Mouse (Mus musculus) common myeloid progenitor, adult 5-6 weeks (primary cell): Measurements from ENCODE around the gene Dcdc2b. TPM values are rescaled to one million over a fixed set of nuclear protein-coding genes. Genes with fewer than 3 reads are reported as not detected.

Experiments used
- ATAC-seq: replicated peaks from 2 replicates; pipeline ENCODE4 v1.8.0; 2016; ENCODE audit warnings: low read depth, mild to moderate bottlenecking, moderate TSS enrichment, inconsistent platforms; ENCODE audit not compliant: poor library complexity, severe bottlenecking
- total RNA-seq: library from RNA; stranded (forward); fragments of 200-1000, 187-1606 nt; gene quantifications from 2 replicates; pipeline ENCODE4 v1.2.3, GENCODE M21; 2017

Gene Dcdc2b
- total RNA-seq, result not detected in 2 replicates

DNA sequence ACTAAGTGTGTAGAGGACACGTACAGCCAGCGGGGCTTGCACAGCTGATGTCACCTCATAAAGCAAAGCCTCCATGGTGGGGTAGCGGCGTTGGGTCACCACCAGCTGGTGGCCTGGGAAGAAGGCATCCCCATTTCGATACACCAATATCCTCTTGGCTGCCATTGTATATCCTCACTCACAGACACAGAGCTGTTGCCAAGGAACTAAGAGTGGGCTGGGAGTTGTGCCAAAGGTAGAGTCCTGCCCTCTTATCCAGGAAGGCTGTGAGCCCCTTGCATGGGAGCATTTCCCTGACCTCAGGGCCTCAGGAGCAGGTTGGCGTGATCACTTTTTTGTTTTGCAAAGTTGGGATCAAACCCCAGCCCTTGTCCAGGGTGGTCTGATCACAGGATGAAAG is at the start of gene Dcdc2b:
Dcdc2b (minus strand) TSS at position 165 of the 400 bp plus-strand sequence.
- ATAC-seq, result no peak

DNA sequence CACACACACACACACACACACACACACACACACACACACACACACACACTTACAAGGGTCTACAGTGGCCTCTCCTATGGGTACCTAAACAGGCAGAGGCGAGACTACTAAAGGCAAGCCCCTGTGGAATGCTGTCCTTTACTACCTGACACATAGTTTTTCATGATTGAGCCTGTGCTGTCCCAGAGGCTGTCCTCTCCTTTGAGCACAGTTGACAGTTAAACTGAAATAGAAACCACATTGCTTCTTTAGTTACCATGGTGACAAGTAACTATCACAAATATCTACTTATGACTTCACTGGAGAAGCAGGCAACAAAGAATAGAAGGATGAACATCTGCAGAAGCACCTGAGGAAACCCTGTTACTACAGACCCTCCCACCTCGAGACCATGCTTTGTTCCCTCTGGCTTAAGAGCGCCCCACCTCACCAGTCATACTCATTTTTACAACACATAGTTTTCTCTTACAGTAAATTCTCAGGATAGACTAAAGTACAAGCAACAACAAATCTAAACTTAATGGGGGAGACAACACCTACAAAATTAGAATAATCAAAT is 48.3 kb upstream of the Dcdc2b start:
- ATAC-seq, result 0 out of 2 replicates have a peak, but pooled peaks have one; percentile 32

DNA sequence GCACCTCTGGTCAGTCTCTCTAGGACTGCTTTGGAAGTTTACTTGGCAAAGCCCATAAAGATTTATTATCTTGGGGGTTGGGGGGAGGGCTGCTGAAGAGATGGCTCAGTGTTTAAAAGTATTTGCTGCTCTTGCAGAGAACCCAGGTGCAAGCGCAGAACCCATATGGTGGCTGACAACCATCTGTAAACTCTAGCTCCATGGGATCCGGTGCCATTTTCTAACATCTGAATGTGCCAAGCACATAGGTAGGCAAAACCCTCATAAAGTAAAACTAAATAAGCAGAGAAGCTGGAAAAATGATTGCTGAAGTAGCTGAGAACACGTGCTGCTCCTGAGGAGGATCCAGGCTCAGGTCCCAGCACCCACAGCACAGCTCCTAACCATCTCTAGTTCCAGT is 47.5 kb upstream of the Dcdc2b start:
- no peak for ATAC-seq

DNA sequence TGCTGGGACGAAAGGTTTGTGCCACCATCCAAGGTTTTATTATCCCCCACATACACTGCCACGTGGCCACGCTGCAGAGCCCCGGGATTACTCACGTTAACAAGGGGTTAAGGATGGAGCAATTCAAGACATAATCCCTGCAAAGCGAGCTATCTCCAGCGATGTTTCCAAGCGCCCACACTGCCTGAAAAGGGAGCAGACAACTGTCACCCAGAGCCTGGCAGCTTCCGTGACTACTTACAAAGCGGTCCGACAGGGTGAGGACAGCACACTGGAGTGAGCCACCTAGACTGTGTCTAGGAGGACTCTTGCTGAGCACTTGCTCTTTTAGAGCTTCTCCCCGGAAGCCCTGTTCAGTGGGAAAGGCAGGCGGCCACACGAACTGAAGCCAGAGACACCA is 40.7 kb upstream of the Dcdc2b start:
- no peak for ATAC-seq

DNA sequence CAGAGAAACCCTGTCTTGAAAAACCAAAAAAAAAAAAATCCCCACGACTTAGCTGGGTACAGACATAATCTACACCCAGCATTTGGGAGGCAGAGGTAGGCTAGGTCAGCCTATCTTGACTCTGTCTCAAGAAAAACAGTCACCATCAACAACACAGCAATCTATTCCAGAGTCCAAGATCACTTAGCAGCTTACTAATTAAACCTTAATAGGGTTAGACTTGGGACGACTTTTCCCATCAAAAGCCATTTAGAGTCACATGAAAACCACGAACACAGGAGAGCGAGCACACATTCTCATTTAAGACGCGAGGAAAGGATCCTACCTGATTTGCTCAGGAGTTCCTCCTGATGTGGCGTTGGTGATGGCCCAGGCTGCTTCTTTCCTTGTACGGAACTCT is 36.3 kb upstream of the Dcdc2b start:
- no peak for ATAC-seq

DNA sequence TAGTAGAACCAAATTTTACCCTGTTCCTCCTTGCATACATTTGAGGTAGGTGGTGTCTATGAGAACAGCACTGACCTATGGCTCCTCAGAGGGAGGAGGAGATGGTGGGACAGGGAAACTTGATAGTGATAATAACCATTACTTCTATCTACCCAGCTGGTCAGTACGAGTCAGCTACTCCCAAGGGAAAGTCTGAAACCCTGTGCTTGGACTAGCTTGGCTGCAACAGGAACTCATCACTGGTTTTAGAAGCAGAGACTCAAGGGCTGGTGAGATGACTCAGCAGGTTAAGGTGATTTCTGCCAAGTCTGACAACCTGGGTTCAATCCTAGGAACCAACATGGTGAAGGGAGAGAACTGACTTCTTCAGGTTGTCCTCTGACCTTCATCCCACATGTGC is 34.6 kb upstream of the Dcdc2b start:
- no peak for ATAC-seq

DNA sequence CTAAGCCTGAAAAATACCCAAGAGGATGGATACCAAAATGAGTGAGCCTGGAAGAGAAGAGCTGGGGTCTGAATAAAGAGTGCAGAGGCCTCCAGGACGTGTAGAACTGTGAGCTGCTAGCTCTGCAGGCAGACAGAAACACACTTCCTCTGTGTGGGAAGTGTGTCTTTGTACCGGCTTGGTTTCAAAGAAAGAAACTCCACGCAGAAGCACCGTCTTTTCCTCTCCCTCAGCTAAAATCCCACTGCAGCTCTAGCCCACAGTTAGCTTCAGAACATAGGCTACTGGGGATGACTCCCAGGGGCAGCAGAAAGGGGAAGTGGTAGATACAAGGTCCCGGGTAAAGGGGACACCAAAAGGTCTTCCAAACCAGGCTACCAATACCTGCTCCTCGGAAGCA is 31.1 kb upstream of the Dcdc2b start:
- no peak for ATAC-seq

DNA sequence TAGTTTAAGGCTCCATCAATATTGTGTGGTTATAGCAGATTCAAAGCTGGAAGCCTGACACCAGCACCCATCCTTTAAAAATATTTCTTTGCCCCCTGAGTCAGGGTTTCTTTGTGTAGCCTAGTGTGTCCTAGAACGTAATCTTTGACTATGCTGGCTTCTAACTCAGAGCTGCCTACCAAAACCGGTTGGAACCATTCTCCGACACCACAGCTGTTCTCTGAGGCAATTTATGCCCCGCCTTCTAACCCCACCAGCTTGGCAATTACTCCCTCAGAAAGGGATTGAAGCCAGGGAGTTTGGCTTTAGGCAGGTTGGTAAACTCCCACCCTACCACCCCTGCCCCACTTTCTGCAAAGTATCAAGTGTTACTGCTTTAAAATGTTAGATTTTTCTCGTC is 27.7 kb upstream of the Dcdc2b start:
- no peak for ATAC-seq

DNA sequence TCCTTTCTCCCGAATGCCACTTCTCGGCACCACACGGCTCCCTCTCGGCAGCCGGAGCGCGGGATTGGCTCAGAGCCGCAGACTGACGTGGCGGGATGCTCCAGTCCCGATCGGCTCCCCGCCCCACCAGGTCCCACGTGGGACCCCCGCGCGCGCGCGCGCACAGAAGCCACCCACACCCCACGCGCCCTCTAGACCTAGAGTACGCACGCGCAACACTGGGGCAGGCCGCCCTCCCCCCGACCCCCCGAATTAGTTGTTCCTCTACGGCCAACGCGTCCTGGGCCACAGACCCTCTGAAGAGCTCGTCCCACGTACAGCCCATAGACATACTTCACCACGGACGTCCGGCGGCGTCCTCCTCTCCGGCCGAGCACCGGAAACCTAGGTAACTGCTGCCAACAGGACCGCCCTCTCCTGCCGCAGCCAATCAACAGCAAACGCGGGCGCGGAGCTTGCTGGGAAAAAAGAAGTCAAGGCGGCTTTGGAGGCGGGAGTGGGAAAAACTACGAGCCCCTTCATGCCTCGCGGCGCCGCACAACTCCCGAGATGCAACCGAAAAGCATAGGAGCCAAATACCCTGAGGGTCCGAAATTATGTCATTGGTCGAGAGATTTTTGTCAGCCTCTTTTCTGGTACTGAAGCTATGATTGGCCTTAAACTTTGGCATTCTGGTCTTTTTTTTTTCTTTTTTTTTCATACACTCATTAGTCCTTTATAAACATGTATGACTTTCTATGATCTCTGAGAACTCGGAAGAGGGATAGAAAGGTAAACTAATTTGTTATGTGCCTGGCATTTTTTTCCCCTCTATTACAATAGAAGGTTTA is 26.8 kb upstream of the Dcdc2b start, which contains the start of gene Txlna:
Txlna (minus strand) TSS at position 428 of the 830 bp plus-strand sequence.
- ATAC-seq, result peak; percentile 87

DNA sequence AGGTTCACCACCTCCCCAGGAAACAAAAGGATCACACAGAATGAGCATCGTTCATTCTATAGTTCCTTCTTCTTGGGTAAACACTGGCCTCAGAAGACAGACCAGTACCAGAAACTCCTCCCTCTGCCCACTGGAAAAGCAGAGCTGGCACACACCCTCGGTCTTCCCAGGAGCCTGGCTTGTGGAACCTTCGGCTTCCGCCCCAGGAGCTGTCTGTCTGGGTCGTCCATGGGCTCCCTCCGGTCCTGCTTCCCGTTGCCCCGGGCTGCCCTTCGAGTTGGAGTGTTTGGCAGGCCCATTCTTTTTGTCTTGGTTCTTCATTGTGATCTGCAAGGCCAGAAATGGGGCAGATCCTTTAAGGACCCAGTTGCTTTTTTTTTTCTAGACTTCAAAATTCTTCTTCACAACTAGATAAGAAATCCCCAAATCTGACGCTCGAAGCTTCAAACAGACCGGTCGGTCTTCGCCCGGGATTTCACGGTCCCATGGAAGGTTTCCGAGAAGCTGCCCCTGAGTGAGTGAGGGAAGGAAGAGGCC is 26.1 kb upstream of the Dcdc2b start:
- ATAC-seq, result 0 out of 2 replicates have a peak, but pooled peaks have one; percentile 8

DNA sequence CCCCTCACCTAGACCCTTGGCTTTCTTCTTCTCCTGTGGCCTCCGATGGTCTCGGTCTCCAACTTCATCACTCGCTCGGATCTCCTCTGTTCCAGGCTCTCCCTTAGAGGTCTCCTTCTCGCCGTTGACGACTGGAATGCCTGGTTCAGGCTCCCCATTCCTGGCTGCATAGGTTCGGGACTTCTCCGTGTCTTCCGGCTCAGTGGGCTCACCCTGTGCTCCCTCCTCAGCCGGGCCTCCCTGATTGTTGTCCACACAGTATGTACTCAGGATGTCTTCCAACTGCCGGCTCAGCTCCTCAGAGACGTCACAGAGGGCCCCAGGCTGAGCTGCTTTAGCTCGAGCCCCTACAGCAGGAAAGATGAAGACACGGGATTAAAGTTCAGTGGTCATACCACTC is 25.2 kb upstream of the Dcdc2b start:
- no peak for ATAC-seq

DNA sequence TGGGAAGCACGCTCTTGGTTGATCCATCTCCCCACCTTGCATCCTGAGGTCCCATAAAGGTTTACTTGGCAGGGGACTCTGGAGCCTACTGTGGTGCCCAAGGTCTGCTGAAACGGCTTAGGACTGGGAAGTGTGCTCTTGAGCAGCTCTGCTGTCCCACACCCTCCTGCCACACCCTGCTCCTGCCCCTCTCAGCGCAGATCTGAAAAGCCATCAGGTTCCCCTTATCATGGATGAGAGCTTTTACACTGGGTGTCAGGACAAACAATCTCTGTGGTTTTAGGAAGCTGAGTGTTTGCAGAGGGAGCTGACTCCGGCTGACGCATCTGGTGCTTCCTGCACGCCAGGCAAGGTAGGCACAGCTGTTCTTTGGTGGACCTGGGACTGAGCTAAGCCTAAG is 19.8 kb upstream of the Dcdc2b start:
- ATAC-seq, result no peak

DNA sequence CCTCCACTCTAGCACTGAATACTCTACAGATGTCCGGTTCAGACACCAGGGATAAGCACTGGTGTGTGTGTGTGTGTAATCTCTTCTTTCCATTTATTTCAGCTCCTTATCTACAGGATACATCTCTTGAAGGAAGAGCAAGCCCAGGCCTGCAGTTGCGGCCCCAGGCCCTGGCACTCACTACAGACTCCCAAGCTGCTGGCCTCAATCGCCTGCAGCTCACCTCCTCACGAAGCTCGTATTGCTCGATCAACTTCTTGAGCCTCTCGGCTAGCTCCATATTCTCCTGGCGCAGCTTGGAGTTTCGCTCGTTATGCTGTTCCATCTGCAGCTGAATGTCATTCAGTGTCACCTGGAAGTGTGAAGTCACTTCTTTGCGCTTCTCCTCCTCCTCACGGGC is 17.8 kb upstream of the Dcdc2b start:
- ATAC-seq, result no peak

DNA sequence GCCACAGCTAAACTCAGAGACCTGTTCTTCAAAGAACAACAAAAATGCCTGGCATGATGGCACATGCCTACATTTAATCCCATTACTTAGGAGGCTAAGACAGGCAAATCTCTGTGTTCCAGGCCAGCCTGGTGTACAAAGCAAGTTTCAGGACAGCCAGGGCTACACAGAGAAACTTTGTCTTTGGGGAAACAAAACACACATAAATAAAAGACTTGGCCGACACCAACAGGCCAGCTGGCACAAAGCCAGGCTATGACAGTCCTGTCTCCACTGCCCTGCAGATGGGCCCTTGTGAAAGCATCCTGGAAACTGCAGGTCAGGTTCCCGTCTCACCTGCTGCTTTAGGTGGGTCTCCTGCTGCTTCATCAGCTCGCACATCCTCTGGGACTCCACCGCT is 16.9 kb upstream of the Dcdc2b start:
- no peak for ATAC-seq

DNA sequence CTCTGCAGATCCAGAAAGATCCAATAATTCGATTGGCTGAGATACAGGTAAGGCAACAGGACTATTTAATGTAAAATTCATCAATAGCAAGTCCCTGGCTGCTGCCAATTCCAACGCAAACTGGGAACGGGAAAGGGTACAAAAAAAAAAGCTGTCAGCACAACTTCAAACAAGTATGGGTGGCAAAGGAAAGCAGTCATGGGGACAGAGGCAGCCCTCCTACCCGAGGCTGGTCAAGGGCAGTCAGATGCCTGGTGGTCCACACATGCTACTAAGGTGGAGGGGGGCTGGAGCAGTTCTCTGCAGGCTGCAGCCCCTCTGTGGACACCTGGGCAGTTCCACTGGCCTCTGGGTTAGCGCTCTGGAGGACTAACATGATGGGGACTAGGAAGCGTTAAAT is 12.0 kb upstream of the Dcdc2b start:
- ATAC-seq, result no peak

DNA sequence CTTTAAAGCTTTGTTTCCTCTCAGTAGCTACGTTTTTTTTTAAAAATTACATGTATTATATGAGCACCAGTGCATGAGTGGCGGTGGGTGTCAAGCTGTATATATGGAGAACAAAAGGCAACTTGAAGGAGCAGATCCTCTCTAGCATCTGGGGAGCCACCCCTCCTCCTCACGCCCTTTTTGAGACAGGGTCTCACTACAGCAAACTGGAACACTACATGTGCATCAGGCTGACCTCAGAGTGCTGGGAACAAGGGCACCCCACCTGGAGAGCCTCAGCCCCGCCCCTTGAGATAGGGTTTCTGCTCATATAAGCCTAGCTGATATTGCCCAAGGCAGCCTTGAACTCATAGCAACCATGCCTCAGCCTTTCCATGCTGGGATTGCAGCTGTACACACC is 11.4 kb upstream of the Dcdc2b start:
- ATAC-seq, result no peak

DNA sequence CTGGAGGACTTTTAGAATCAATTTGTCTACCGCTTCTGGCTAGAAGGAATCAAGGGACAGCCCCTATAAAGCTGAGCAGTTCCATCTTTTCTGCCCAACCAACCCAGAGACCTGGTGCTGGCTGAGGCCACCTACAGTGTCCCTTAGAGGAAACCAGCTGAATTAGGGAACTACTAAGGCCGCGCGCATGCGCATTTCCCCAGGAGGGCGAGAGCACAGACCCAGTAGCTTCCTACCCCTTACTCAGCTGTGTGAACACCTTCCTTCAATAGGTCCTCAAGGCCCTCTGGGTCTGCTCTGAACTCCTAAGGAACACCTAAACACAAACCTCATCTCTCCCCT is 10.9 kb upstream of the Dcdc2b start:
- peak; percentile 59 for ATAC-seq

DNA sequence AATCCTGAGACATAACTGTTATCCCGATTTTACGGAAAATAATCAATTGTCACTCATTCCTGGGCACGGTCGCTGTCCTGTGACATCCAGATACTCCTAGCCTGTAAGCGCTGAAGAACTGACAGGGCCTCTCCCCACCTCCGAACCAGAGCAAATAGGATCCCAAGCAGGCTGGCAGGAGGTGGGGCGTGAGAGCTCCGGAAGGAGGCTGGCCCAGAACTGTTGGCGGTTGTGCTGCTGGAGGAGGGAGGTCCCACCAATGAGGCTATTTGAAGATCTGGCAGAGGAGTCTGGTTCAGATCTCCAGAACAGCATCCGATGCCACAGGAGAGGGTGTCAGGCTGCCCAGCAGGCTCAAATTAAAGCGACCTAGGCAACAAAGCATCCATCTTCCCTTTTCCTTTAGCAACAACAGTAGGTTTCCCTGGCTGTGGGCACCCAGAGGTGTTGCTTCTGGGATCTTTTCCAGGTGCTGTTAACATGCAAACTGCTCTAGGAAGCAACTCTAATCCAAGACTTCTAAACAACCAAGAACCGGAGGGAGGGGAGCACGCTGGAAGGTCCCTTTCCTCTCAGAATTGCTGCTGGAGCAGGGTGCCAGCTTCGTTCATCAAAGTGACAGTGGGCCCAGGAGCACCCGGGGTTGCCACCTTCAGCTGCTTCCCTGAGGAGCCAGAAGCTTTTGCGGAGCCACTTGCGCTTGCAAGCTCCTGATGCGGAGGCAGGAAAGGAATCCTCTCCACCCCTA is 10.4 kb upstream of the Dcdc2b start:
- peak; percentile 91 for ATAC-seq

DNA sequence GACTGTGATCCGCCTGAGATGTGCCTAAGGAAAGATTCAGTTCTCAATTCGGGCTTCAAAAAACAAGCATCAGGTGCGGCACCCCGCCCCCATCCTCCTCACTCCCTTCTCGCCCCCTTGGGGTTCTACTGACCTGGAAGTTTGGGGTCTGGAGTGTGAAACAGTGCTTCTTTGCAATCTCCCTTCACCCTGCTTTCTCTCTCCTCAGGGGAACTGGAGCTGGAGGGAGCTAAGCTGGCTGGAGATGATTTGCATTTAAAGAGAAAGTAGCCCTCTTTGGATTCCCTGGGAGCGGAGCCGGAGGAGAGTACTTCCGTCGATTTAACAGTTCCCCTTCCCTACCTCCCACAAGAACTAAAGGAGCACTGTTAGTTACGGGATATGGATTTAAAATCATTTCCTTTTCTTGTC is 9.6 kb upstream of the Dcdc2b start, which contains the start of gene Ccdc28b:
Ccdc28b (minus strand) TSS at position 267 of the 411 bp plus-strand sequence.
- ATAC-seq, result peak; percentile 8

DNA sequence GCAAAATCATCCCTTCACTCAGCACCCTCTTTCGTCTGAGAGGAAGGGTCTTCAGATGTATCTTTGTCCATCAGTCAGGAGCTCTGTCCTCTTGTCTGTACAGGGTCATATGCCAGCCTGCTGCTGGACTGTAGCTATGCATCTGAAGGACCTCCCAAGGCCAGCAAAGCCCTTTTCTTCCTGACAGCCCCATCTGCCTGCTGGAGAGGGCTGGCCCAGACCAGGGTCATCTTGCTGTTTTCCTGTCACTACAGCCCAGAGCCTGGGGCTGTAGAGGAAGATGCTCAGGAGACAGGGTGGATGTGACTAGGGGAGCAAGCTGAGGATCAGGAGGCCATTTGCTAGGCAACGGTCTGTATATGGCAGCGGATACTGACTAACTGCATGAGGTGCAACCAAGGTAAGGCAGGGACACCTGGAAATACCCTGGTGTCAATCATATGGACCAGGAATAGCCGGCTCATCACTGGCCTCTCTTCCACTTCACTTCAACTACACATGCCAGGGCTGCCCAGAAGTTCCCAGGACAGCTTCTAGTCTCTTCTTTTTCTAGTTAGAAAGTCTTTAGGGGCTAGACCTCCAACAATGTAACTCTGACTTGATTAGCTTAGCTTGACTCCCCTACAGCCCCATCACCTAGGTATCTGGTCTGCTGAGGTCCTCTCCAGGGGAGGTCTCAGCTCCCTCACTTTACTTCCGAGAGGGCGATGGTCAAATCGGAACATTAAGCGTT is 8.9 kb upstream of the Dcdc2b start:
- ATAC-seq, result no peak
